Mouse (Mus musculus): ENCODE measurements around the gene B430306N03Rik. TPM values are rescaled to one million over a fixed set of nuclear protein-coding genes. Genes with fewer than 3 reads are reported as not detected.

The B430306N03Rik gene
- 0.20 and 0.24 TPM in 2 replicates for polyA plus RNA-seq (2012; rRNA removed)

DNA sequence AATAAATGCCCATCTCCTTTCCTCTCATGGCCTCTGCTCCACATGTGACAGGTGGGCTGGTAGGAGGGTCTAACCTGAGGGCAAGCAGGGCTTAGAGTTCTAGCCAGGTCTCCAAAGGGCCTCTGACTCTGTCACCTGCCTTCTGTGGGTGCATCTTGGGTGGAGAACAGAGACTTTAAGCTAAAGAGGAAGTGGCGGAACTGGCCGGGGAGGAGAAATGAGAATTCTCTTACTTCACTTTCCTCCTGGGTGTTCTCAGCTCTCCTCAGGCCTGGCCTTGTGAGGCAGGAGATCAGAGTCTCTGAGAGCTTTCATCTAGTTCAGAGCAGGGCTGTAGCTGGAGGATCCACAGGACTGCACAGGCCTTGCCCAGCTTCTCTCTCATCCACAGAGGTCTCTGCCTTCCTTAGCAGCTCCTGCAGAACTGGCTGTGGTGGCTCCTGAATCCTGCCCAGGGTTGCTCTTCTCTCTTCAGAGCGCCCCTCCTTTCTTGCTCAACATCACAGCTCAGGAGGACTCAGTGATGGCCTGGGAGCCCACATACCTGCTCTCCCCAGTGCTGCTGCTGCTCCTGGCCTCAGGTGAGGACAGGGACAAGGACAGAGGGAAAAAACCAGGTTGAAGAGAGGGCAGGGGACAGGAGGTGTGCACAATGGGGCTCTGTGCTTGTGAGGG is at the start of gene B430306N03Rik:
Gene B430306N03Rik (plus strand): TSS at position 237 of the 675 bp plus-strand sequence.

DNA sequence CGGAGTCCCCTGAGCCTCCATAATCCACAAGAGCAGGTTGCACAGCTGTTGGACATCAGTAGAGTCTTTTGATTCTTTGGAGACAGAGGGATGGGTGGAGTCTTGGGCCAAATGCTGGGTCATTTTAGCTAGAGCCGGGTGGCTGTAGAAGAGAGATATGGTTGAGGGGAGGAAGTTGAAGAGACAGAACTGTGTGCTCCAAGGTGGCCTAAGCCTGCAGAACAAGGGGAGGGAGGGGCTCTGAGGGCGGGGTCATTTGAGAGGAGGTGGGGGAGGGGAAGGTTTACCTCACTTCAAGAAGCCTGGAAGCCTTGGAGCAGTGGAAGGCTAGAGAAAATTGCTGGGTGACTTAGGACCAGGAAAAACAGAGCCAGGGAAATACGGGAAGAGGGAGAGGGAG is 16.7 kb upstream of the B430306N03Rik start, which contains the start of gene Treml2:
Gene Treml2 (plus strand): TSS at position 296 of the 400 bp plus-strand sequence.

GRCm38 (mm10) chr17:48346231-48346630 is 30.3 kb downstream of the B430306N03Rik start, which contains the start of gene Trem2:
TSS of gene Trem2 (plus strand) at chr17:48346401.

DNA sequence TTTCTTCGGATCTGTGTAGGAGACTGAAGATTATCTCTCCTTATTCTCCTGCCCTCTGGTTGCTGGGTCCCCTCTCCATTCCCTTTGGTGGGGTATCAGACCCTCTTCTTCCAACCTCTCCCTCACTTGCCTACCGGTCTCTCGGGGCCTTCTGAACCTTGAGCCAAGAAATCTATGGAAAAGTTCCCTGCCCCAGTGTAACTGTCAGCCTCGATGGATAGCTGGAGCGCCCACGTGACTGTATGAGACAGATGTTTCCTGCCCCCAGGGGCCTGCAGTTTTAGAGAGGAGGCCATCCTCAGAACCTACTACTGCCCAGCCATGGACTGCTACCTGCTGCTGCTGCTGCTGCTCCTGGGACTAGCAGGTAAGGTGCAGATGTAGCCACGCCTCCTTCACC is 43.7 kb downstream of the B430306N03Rik start, which contains the start of gene Treml1:
Gene Treml1 (plus strand): TSS at position 301 of the 400 bp plus-strand sequence.

Other genes with a start within 250 kb of the B430306N03Rik start
- not detected in 2 replicates for gene 1700067P10Rik, start 226.8 kb upstream of the B430306N03Rik start, polyA plus RNA-seq (2012; rRNA removed)
- gene 9830107B12Rik, start 169.9 kb upstream of the B430306N03Rik start, polyA plus RNA-seq (2012; rRNA removed): 0.02 TPM in 1 of 2 replicates, not detected in the other
- gene A530064D06Rik, start 148.9 kb upstream of the B430306N03Rik start, polyA plus RNA-seq (2012; rRNA removed): 0.05 TPM in 1 of 2 replicates, not detected in the other
- gene Trem1, start 83.4 kb upstream of the B430306N03Rik start, polyA plus RNA-seq (2012; rRNA removed): 0.02 and 0.04 TPM in 2 replicates
- gene Trem3, start 68.4 kb upstream of the B430306N03Rik start, polyA plus RNA-seq (2012; rRNA removed): 0.05 and 0.06 TPM in 2 replicates
- 0.08 and 0.36 TPM in 2 replicates for gene Treml4, start 51.8 kb upstream of the B430306N03Rik start, polyA plus RNA-seq (2012; rRNA removed)
- 3.0 and 3.4 TPM in 2 replicates for gene Treml2, start 16.6 kb upstream of the B430306N03Rik start, polyA plus RNA-seq (2012; rRNA removed)
- 4.6 and 10.6 TPM in 2 replicates for gene Trem2, start 30.3 kb downstream of the B430306N03Rik start, polyA plus RNA-seq (2012; rRNA removed)
- gene Treml1, start 43.8 kb downstream of the B430306N03Rik start, polyA plus RNA-seq (2012; rRNA removed): 3.7 and 5.3 TPM in 2 replicates
- gene Nfya, start 93.8 kb downstream of the B430306N03Rik start, polyA plus RNA-seq (2012; rRNA removed): 49.9 and 95.5 TPM in 2 replicates
- gene Oard1, start 93.9 kb downstream of the B430306N03Rik start, polyA plus RNA-seq (2012; rRNA removed): 53.7 and 61.8 TPM in 2 replicates
- gene Apobec2, start 116.8 kb downstream of the B430306N03Rik start, polyA plus RNA-seq (2012; rRNA removed): 1.9 and 5.0 TPM in 2 replicates
- 5.2 and 11.2 TPM in 2 replicates for gene Tspo2, start 135.4 kb downstream of the B430306N03Rik start, polyA plus RNA-seq (2012; rRNA removed)
- gene Unc5cl, start 138.8 kb downstream of the B430306N03Rik start, polyA plus RNA-seq (2012; rRNA removed): 0.27 and 0.42 TPM in 2 replicates

Data from central nervous system, embryonic 11.5 days (tissue).